In genomic region chr1:189700990-189701389, GRCm38 (mm10) we compare ENCODE assay signal across 9 mouse cellular contexts. TPM values are rescaled to one million over a fixed set of nuclear protein-coding genes. Genes with fewer than 3 reads are reported as not detected.
DNase-seq lines count a peak whose midpoint lies in the region; ATAC-seq and TF ChIP-seq lines count a peak whose summit lies in the region.
"Had no signal": no experiment of that assay in that cellular context is flagged by ENCODE, and none has a peak within 500 bp of the region (broad histone marks: within the 10 kb centered on the region; RNA-seq: fewer than 3 reads in every experiment).

No protein-coding gene starts in this region.

- H3K4me1 ChIP-seq in intestine, embryonic 15.5 days (replicated peaks) = no peaks in the 10 kb centered on the region
- H3K4me1 ChIP-seq in limb, embryonic 10.5 days = peaks cover 16% of the 10 kb centered on the region
- H3K4me1 ChIP-seq in midbrain, postnatal 0 days (ENCODE audit: insufficient read depth, low read length) = no peaks in the 10 kb centered on the region
- H3K4me1 ChIP-seq in stomach, embryonic 16.5 days (ENCODE audit: control insufficient read depth, insufficient read depth, low read length) = no peaks in the 10 kb centered on the region

- H3K9ac ChIP-seq in intestine, embryonic 15.5 days = no peak overlapping the region
- H3K9ac ChIP-seq in midbrain, postnatal 0 days (replicated peaks; ENCODE audit: low read length, poor library complexity, severe bottlenecking) = no peak overlapping the region
- no peak overlapping the region for H3K9ac ChIP-seq in stomach, embryonic 16.5 days (ENCODE audit: low read length)

- ATAC-seq in intestine, embryonic 15.5 days = peak; percentile 61; the same call in 1 of the 2 replicates
- ATAC-seq in midbrain, postnatal 0 days (ENCODE audit: low FRiP score) = no peak
- 0 out of 2 replicates have a peak, but pooled peaks have one; percentile 15 for ATAC-seq in stomach, embryonic 16.5 days (ENCODE audit: insufficient read depth, low FRiP score)

- H3K27ac ChIP-seq in intestine, embryonic 15.5 days = no peak overlapping the region
- no peak overlapping the region; the same call in 1 of the 2 replicates for H3K27ac ChIP-seq in limb, embryonic 10.5 days
- no peak overlapping the region for H3K27ac ChIP-seq in midbrain, postnatal 0 days (ENCODE audit: low read depth, low read length)
- no peak overlapping the region for H3K27ac ChIP-seq in stomach, embryonic 16.5 days (ENCODE audit: low read length)

- under 1% methylated on average over 6 of the region's 6 CpGs for WGBS in intestine, embryonic 15.5 days
- 1% methylated on average over 6 of the region's 6 CpGs for WGBS in limb, embryonic 10.5 days
- WGBS in midbrain, postnatal 0 days = under 1% methylated on average over 6 of the region's 6 CpGs
- 0% methylated on average over 6 of the region's 6 CpGs for WGBS in stomach, embryonic 16.5 days

- H3K9me3 ChIP-seq in intestine, embryonic 15.5 days = no peaks in the 10 kb centered on the region
- no peaks in the 10 kb centered on the region for H3K9me3 ChIP-seq in limb, embryonic 10.5 days (replicated peaks)
- H3K9me3 ChIP-seq in midbrain, postnatal 0 days (ENCODE audit: low read length) = no peaks in the 10 kb centered on the region
- no peaks in the 10 kb centered on the region for H3K9me3 ChIP-seq in stomach, embryonic 16.5 days (replicated peaks; ENCODE audit: control insufficient read depth, low read length)

- no peaks in the 10 kb centered on the region for H3K36me3 ChIP-seq in intestine, embryonic 15.5 days
- no peaks in the 10 kb centered on the region for H3K36me3 ChIP-seq in limb, embryonic 10.5 days
- no peaks in the 10 kb centered on the region for H3K36me3 ChIP-seq in midbrain, postnatal 0 days (ENCODE audit: insufficient read depth, low read length)
- H3K36me3 ChIP-seq in stomach, embryonic 16.5 days (ENCODE audit: control insufficient read depth, insufficient read depth, low read length) = no peaks in the 10 kb centered on the region

- H3K4me2 ChIP-seq in intestine, embryonic 15.5 days (replicated peaks) = no peak overlapping the region
- H3K4me2 ChIP-seq in midbrain, postnatal 0 days (ENCODE audit: low read depth, low read length, poor library complexity, severe bottlenecking) = peak overlapping the region; percentile 22; the same call in 1 of the 2 replicates
- no peak overlapping the region for H3K4me2 ChIP-seq in stomach, embryonic 16.5 days (ENCODE audit: low read depth, low read length)

- DNase-seq in urinary bladder, postnatal 14 days (ENCODE audit: low spot score) = peak; percentile 82
- no peak for DNase-seq in urinary bladder, postnatal 10 days (ENCODE audit: low spot score)
- peak; percentile 55 for DNase-seq in cerebellum, adult 8-10 months
- peak; percentile 80 for DNase-seq in forelimb bud, embryonic 11.5 days (ENCODE audit: low read depth, low spot score)
- peak; percentile 74 for DNase-seq in limb, embryonic 10.5 days (ENCODE audit: low spot score)
- DNase-seq in midbrain, postnatal 0 days (ENCODE audit: low spot score) = peak; percentile 86

- no peak overlapping the region for H3K4me3 ChIP-seq in intestine, embryonic 15.5 days (replicated peaks)
- no peak overlapping the region for H3K4me3 ChIP-seq in limb, embryonic 10.5 days
- no peak overlapping the region for H3K4me3 ChIP-seq in midbrain, postnatal 0 days (ENCODE audit: low read depth, low read length)
- no peak overlapping the region for H3K4me3 ChIP-seq in stomach, embryonic 16.5 days (replicated peaks; ENCODE audit: low read length)
- H3K4me3 ChIP-seq: erythroblast, embryonic 14.5 days had no signal

- TF ChIP-seq CTCF in midbrain, postnatal 0 days (IDR thresholded peaks at IDR 0.05) = peak; percentile 85

- H3K27me3 ChIP-seq in intestine, embryonic 15.5 days (replicated peaks) = no peaks in the 10 kb centered on the region
- H3K27me3 ChIP-seq in limb, embryonic 10.5 days (ENCODE audit: low read depth, poor library complexity, severe bottlenecking) = no peaks in the 10 kb centered on the region
- no peaks in the 10 kb centered on the region for H3K27me3 ChIP-seq in midbrain, postnatal 0 days (ENCODE audit: insufficient read depth, low read length)
- H3K27me3 ChIP-seq in stomach, embryonic 16.5 days (ENCODE audit: control insufficient read depth, insufficient read depth, low read length) = no peaks in the 10 kb centered on the region

RNA-seq across cellular contexts. Expression of gene Cenpf, which starts 13.1 kb away (rescaled TPM):
- polyA plus RNA-seq in intestine, embryonic 15.5 days (2015; fragmentation: Nextera tagmentation; extraction: Ambion mirVana) = 60.6 and 72.0 TPM in 2 replicates
- 78.5 and 93.0 TPM in 2 replicates for polyA plus RNA-seq in limb, embryonic 10.5 days (2016; fragmentation: Nextera tagmentation; extraction: Ambion mirVana)
- total RNA-seq in midbrain, postnatal 0 days (2014; rRNA removed) = 1.8 and 3.0 TPM in 2 replicates
- polyA plus RNA-seq in midbrain, postnatal 0 days (2015; fragmentation: Nextera tagmentation; extraction: Ambion mirVana) = 4.3 and 6.8 TPM in 2 replicates
- polyA plus RNA-seq in stomach, embryonic 16.5 days (2015; fragmentation: Nextera tagmentation; extraction: Ambion mirVana) = 55.9 and 56.0 TPM in 2 replicates

RNA-seq across cellular contexts. Expression of gene Ptpn14, which starts 27.1 kb away (rescaled TPM):
- polyA plus RNA-seq in intestine, embryonic 15.5 days (2015; fragmentation: Nextera tagmentation; extraction: Ambion mirVana) = 4.9 and 6.2 TPM in 2 replicates
- polyA plus RNA-seq in limb, embryonic 10.5 days (2016; fragmentation: Nextera tagmentation; extraction: Ambion mirVana) = 5.4 and 6.3 TPM in 2 replicates
- 5.1 and 6.5 TPM in 2 replicates for total RNA-seq in midbrain, postnatal 0 days (2014; rRNA removed)
- polyA plus RNA-seq in midbrain, postnatal 0 days (2015; fragmentation: Nextera tagmentation; extraction: Ambion mirVana) = 1.1 and 1.2 TPM in 2 replicates
- 8.4 and 8.7 TPM in 2 replicates for polyA plus RNA-seq in stomach, embryonic 16.5 days (2015; fragmentation: Nextera tagmentation; extraction: Ambion mirVana)
- polyA plus RNA-seq: erythroblast, embryonic 14.5 days had no signal
